Mouse (Mus musculus) heart, embryonic 10.5 days (tissue): Measurements from ENCODE around the gene Manbal. TPM values are rescaled to one million over a fixed set of nuclear protein-coding genes. Genes with fewer than 3 reads are reported as not detected.

Experiments
- DNase-seq: peaks from one replicate; pipeline ENCODE4 v3.0.0-alpha.2; 2017; ENCODE audit warnings: low spot score
- H3K27ac ChIP-seq: fragments of 300-500 bp; sonication (generic); 2 replicates; pipeline ENCODE4 v1.5.1; 2016; ENCODE audit warnings: mild to moderate bottlenecking
- H3K27me3 ChIP-seq: fragments of 300-500 bp; sonication (generic); 2 replicates; pipeline ENCODE4 v1.6.1; 2016; ENCODE audit warnings: mild to moderate bottlenecking; ENCODE audit not compliant: poor library complexity, insufficient read depth, severe bottlenecking
- H3K36me3 ChIP-seq: fragments of 300-500 bp; sonication (generic); 2 replicates; pipeline ENCODE4 v1.6.1; 2016; ENCODE audit warnings: mild to moderate bottlenecking, moderate library complexity
- H3K4me1 ChIP-seq: fragments of 300-500 bp; sonication (generic); 2 replicates; pipeline ENCODE4 v1.6.1; 2016; ENCODE audit warnings: mild to moderate bottlenecking
- H3K4me3 ChIP-seq: fragments of 300-500 bp; sonication (generic); 2 replicates; pipeline ENCODE4 v1.5.1; 2016; ENCODE audit warnings: mild to moderate bottlenecking, moderate library complexity
- H3K9me3 ChIP-seq: fragments of 300-500 bp; sonication (generic); 2 replicates; pipeline ENCODE4 v1.6.1; 2016; ENCODE audit warnings: mild to moderate bottlenecking, moderate library complexity
- WGBS: fragments of 180-500 bp; shearing (Covaris S2); methylation state at CpG from one replicate; pipeline ENCODE4 v1.1.7; 2016; 5-methylcytosine and 5-hydroxymethylcytosine counted together
- polyA plus RNA-seq: library from polyadenylated mRNA; unstranded; fragments of >200 nt; fragmentation: Nextera tagmentation; extraction: Ambion mirVana; gene quantifications from 2 replicates; pipeline ENCODE4 v1.2.1, GENCODE M21; 2016

Manbal gene
- 63.2 and 68.2 TPM in 2 replicates for polyA plus RNA-seq

DNA sequence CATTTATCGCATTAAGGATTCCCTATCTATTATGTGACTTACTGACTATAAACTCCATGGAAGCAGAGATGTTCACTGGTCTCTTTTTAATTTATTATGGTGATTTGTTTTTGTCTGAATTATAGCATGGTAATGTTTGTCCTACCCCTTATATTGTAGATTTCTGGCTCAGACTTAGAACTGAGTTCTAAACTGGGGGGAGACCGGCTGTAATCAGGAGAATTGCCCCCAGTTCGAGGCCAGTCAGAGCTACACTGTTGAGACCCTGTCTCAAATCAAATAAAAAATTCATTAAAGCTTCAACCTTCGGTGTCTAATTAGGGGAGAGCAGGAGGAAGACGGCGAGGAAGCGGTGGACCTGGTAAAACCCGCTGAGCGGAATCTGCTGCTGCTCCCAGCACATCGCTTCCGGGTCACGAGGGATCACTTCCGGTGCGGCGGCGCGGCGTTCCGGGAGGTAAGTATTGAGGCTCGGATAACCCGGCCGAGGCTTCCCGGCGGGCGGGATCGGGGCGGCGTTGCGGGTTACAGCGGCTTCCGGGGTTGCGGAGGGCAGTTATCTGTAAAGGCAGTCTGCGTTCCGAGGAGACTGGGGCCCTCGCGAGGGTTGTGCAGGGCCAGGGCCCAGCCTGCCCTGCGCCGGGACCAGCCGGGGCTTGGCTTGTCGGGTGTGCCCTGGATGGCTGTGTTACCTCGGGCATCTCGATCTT is at the start of gene Manbal:
Gene Manbal, plus strand, starts transcription at position 411 of the 710 bp plus-strand sequence.
- H3K4me3 ChIP-seq = peak within 1 kb of the TSS; percentile 80
- no peaks in the 10 kb centered on the region for H3K9me3 ChIP-seq
- DNase-seq = peak; percentile 97
- WGBS = 5% methylated on average over 42 of the region's 42 CpGs
- H3K27me3 ChIP-seq = no peaks in the 10 kb centered on the region
- peaks cover 21% of the 10 kb centered on the region for H3K4me1 ChIP-seq
- peak within 1 kb of the TSS; percentile 94 for H3K27ac ChIP-seq
- no peaks in the 10 kb centered on the region for H3K36me3 ChIP-seq

DNA sequence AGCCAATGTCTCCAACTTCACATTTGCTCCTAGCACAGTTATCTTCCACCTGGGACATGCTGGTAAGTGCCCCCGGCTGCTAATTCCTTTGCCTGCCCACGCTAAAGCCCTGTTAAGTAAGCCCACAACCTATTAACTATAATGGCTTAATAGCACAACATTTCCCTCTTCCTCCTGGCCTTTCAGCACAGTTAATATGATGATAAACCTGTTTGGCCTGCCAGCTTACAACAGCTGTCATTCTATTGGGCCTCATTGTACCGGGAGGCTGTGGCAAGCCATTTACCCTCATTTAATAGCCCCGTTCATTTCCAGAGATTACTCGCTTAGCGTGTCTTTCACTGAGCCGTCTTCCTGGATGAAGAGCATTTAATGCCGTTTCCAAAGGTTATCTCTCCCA is 47.3 kb upstream of the Manbal start:
- no peaks in the 10 kb centered on the region for H3K27me3 ChIP-seq
- no peak overlapping the region for H3K27ac ChIP-seq
- H3K36me3 ChIP-seq = peaks cover 95% of the 10 kb centered on the region
- DNase-seq = no peak
- 87% methylated on average over 8 of the region's 8 CpGs for WGBS
- H3K9me3 ChIP-seq = no peaks in the 10 kb centered on the region
- H3K4me3 ChIP-seq = no peak overlapping the region
- no peaks in the 10 kb centered on the region for H3K4me1 ChIP-seq

DNA sequence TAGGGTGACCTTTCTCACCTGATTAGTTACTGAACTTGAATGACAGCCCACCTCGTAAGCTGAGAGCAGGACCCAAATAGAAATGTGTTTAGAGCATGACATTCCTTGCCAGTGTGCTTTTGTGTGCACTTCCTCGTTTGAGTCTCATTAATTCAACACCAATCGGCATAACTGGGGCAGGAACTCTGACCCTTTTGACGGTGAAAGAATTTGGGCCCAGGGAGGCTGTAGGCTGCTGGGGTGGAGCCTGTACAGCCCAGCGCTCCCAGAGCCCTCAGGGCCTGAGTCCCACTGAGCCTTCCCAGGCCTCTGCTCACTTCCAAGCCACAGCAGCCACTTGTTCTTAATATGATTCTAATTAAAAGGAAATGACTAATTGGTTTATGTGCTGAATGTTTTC is 46.5 kb upstream of the Manbal start:
- no peaks in the 10 kb centered on the region for H3K4me1 ChIP-seq
- no peak overlapping the region for H3K27ac ChIP-seq
- WGBS = 75% methylated on average over 5 of the region's 5 CpGs
- H3K4me3 ChIP-seq = no peak overlapping the region
- DNase-seq = no peak
- no peaks in the 10 kb centered on the region for H3K27me3 ChIP-seq
- no peaks in the 10 kb centered on the region for H3K9me3 ChIP-seq
- H3K36me3 ChIP-seq = peaks cover 95% of the 10 kb centered on the region

DNA sequence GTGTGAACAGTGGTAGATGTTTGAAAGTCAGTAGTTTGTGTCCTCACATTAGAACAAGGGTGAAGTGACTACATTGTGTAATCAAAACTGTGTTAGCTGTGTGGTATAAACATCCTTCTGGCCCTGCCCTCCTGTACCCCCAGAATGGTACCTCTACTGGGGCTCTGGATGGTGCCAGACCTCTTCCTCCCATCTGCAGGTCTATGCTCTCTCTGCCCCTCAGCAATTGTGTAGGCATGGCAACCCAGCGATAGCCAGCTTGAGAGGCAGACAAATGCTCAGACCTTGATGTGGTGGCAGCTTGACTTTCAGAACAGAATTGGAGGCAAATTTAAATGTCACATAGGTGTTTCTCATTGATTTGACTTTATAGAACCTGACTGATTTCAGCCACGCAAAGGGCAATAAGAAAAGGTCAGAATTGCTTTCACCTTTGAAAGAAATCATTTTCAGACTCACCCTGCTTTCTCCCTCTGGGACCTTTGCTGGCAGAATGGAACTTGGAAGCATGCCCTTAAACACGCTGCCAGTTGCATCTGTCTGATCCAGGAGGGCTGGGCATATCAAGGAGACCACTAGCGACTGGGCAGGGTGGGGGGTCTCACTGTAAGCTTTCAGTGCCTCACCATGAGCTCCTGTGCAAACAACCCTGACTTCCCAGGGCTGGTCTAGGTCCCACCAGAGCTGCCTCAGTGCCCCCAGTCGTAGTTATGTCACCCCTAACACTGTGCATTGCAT is 45.2 kb upstream of the Manbal start:
- no peaks in the 10 kb centered on the region for H3K4me1 ChIP-seq
- 95% methylated on average over 5 of the region's 5 CpGs for WGBS
- no peaks in the 10 kb centered on the region for H3K27me3 ChIP-seq
- no peak overlapping the region for H3K27ac ChIP-seq
- peaks cover 94% of the 10 kb centered on the region for H3K36me3 ChIP-seq
- no peak for DNase-seq
- no peaks in the 10 kb centered on the region for H3K9me3 ChIP-seq
- no peak overlapping the region for H3K4me3 ChIP-seq

DNA sequence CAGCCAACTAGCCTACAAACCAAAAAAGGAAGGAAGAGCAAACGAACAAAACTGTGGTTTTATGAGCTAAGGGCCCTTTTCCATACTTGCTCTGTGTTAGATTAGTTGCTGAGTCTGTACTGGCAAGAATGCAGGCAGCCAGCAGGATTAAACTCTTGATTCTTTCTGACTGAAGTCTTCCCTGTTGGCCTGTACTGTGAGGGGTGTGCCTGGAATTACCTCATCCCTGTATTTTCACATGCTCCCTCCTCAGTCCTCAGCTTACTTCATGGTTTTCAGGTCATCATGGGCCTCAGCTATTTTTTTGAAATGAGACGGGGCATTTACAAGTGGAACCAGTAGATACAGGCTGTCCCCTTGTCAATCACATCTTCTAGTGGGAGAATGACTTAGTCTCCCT is 42.2 kb upstream of the Manbal start:
- Histone ChIP-seq H3K4me3 (no peak overlapping the region), H3K36me3 (peaks cover 84% of the 10 kb centered on the region), H3K9me3 (no peaks in the 10 kb centered on the region), H3K4me1 (peaks cover 11% of the 10 kb centered on the region; the same call in 1 of the 2 replicates), H3K27ac (no peak overlapping the region), H3K27me3 (no peaks in the 10 kb centered on the region)
- DNase-seq = no peak
- WGBS = 84% methylated on average over 2 of the region's 2 CpGs

DNA sequence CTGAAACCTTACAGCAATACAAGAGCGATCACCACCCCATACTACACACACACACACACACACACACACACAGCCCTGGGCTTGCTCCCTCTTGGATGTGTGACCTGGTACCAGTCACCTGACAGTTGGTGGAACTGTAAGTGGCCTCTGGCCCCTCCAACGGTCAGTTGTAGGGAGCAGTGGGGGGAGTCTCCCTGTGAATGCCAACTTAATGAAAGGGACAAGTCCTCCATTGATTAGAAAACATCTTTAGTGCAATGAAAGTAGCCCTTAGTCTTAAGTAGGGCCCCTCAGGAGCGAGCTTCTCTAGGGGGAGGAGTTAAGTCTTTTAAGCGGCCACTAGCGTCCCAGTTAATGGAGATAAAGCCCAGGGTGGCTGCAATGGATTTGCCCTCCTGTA is 39.3 kb upstream of the Manbal start:
- WGBS = 40% methylated on average over 5 of the region's 5 CpGs
- DNase-seq = no peak
- H3K4me3 ChIP-seq = no peak overlapping the region
- H3K36me3 ChIP-seq = peaks cover 55% of the 10 kb centered on the region
- peaks cover 24% of the 10 kb centered on the region for H3K4me1 ChIP-seq
- H3K27ac ChIP-seq = peak overlapping the region; percentile 67; the same call in 1 of the 2 replicates
- H3K9me3 ChIP-seq = no peaks in the 10 kb centered on the region
- H3K27me3 ChIP-seq = no peaks in the 10 kb centered on the region

DNA sequence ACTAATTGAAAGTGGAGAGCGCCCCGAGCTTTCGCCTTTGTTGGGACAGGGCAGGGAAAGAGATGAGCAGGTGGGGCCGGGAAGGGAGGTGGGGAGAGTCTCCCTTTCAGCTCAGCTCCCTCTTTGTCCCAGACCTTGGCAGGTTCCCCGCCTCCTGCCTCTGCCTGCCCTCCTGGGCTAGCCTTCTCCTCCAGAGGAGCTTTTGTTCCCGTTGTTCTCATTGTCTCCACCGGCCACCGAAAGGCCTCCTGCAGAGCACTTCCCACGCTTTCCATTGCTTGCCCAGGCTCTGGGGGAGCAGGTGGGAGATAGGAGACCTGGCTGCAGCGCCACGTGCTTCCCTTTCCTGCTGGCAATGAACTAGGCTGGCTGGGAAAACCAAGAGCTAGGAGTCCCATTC is 38.8 kb upstream of the Manbal start:
- Histone ChIP-seq H3K27me3 (no peaks in the 10 kb centered on the region), H3K4me1 (peaks cover 24% of the 10 kb centered on the region), H3K4me3 (no peak overlapping the region), H3K9me3 (no peaks in the 10 kb centered on the region), H3K27ac (peak overlapping the region; percentile 67; the same call in 1 of the 2 replicates), H3K36me3 (peaks cover 50% of the 10 kb centered on the region)
- DNase-seq = no peak
- WGBS = 23% methylated on average over 11 of the region's 11 CpGs

DNA sequence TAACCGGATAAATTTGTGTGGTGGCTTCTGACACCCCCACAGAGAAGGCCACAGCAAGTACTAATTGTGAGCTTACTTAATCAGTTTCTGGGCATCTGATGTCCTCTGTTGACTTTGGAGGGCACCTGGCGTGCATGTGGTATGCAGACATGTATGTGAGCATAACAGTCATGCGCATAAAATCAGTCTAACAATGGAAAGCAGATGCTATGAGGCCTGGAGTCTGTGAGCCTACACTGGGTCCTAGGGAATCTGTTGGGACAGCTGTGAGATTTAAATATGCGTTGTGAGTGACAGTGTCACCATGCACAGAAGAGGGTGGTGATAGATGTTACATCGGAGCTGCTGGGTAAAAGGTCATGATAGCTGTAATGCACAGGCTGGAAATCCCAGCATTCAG is 35.3 kb upstream of the Manbal start:
- H3K27ac ChIP-seq = no peak overlapping the region
- H3K9me3 ChIP-seq = no peaks in the 10 kb centered on the region
- peaks cover 31% of the 10 kb centered on the region for H3K4me1 ChIP-seq
- peaks cover 4% of the 10 kb centered on the region for H3K27me3 ChIP-seq
- peaks cover 17% of the 10 kb centered on the region for H3K36me3 ChIP-seq
- H3K4me3 ChIP-seq = no peak overlapping the region
- 75% methylated on average over 5 of the region's 5 CpGs for WGBS
- DNase-seq = no peak

DNA sequence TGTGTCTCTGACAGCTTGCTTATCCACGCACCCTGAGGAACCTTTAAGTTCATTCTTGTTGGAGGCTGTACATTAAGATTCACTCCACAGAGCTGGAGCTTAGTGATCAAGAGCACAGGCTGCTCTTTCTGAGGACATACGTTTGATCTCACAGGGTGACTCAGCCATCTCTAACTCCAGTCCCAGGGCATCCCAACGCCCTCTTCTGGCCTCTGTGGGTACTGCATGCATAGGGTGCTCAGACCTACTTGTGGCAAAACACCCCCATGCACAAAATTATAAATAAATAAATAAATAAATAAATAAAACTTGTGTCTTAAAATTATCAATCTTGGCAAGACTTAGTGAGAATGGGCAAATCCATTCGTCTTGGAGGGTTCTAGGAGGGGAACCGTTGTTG is 28.7 kb upstream of the Manbal start:
- peaks cover 36% of the 10 kb centered on the region for H3K4me1 ChIP-seq
- no peaks in the 10 kb centered on the region for H3K9me3 ChIP-seq
- no peaks in the 10 kb centered on the region for H3K36me3 ChIP-seq
- H3K27me3 ChIP-seq = peaks cover 17% of the 10 kb centered on the region
- H3K4me3 ChIP-seq = no peak overlapping the region
- WGBS = 36% methylated on average over 5 of the region's 5 CpGs
- peak; percentile 83 for DNase-seq
- no peak overlapping the region for H3K27ac ChIP-seq

DNA sequence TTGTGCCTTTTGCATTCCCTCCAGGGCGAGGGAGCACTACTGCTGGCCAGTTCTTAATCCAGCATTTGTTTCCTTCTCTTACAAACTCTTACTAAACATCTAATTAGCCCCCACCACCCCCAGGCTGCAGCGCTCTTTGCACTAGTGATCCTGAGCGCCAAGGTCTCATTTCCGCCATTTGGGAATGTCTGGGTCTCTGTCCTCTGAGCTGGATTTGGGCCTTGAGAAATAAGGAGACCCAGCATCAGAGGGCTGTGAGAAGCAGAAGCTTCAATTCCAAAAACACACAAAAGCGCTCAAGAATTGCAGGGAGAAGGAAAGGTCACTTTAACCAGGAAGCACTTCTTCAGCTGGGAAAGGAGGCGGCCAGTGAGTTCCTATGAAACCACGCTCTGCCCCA is 27.9 kb upstream of the Manbal start:
- DNase-seq = no peak
- 76% methylated on average over 7 of the region's 7 CpGs for WGBS
- Histone ChIP-seq H3K27ac (peak overlapping the region; percentile 42; the same call in 1 of the 2 replicates), H3K9me3 (no peaks in the 10 kb centered on the region), H3K27me3 (peaks cover 20% of the 10 kb centered on the region), H3K4me3 (no peak overlapping the region), H3K4me1 (peaks cover 36% of the 10 kb centered on the region), H3K36me3 (no peaks in the 10 kb centered on the region)

DNA sequence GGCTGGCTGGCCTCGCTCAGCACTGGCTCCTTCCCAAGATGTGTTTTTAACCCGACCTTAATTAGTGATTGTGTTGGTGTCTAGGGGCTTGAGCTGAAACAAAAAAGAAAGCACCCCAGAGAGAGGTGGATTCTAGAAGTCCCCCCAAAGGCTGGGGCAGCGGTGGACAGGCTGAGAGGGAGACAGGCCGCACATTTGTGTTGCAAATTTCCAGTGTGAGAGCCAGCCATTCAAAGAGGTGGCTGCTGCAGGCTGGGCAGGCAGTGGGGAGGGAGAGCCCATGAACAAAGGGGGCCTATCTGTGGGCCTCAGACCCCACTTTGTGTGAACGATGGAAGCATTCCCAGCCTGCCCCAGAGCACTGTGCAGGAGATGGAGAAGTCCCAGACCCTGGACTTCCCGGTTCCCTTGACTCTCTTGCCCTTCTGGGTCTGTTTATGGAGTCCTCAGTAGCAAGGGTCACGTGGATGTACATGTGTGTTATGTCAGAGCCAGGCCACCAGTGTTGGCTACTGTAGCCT is 27.1 kb upstream of the Manbal start:
- H3K27me3 ChIP-seq = peaks cover 24% of the 10 kb centered on the region
- 50% methylated on average over 7 of the region's 7 CpGs for WGBS
- H3K4me1 ChIP-seq = peaks cover 36% of the 10 kb centered on the region
- peak overlapping the region; percentile 59 for H3K27ac ChIP-seq
- no peak for DNase-seq
- no peaks in the 10 kb centered on the region for H3K36me3 ChIP-seq
- H3K4me3 ChIP-seq = no peak overlapping the region
- H3K9me3 ChIP-seq = no peaks in the 10 kb centered on the region

DNA sequence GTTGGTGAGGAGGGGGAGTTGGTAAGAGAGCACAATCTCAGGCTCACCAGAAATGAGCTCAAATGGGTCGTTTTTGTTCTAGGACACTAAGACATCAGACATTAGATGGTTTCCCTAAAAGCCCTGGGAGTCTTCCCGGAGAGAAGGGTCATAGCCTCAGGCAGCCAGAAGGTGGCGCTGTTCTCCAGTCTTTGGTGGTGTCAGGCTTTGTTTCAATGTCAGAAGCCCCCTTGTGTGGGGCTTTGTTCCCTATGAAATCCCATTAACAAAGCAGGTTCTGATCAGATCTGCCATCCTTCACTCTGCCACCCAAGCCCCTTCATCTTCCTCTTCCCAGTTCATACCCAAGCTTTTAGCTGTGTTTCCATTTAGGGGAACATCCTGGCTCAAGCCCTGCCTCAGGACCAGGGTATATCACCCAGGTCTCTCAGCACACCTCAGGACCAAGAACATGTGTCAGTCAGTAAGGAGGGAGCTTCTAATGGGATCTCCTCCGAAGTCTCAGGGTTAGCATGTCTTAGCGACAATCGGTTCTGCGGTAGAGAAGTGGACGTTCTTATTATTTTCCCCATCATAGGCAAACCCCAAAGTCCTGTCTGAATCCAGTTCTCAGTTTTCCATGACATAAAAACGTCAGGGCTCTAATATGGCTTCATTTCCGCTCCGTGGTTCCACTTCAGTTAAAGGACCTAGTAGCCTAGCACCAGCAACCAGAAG is 25.7 kb upstream of the Manbal start:
- DNase-seq = peak; percentile 85
- WGBS = 38% methylated on average over 11 of the region's 11 CpGs
- H3K27ac ChIP-seq = peak overlapping the region; percentile 60; the same call in 1 of the 2 replicates
- no peak overlapping the region for H3K4me3 ChIP-seq
- peaks cover 24% of the 10 kb centered on the region for H3K27me3 ChIP-seq
- no peaks in the 10 kb centered on the region for H3K36me3 ChIP-seq
- no peaks in the 10 kb centered on the region for H3K9me3 ChIP-seq
- H3K4me1 ChIP-seq = peaks cover 31% of the 10 kb centered on the region
